Mouse (Mus musculus): ENCODE measurements around the gene Clstn1. TPM values are rescaled to one million over a fixed set of nuclear protein-coding genes. Genes with fewer than 3 reads are reported as not detected.
"Not testable (repeated sequence)": the region's sequence is repeated elsewhere in the genome, so short reads cannot be mapped to it uniquely, and the experiment has no call there.

Clstn1 gene
- total RNA-seq, 2 experiments from 2014 or later = 66.8 to 73.7 TPM

DNA sequence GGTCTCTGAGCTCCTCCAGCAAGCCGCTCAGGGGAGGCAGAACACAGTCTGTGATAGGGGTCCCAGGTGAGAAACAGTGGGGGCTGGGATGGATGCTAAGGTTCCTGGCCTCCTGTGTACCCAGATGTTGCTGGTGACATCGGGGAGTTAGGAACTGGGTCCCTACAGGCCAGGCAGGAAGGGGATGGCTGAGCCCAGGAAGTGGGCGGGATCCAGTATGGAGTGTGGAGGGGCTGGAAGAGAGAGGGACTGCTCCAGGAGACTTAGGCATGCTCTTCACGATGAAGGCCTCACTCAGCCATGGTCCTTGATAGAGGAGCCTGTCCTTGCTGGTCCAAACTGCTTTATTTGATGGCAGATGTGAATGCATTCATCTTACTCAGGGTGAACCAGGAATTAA, 13.9 kb downstream of the Clstn1 start:
- no peak for DNase-seq

DNA sequence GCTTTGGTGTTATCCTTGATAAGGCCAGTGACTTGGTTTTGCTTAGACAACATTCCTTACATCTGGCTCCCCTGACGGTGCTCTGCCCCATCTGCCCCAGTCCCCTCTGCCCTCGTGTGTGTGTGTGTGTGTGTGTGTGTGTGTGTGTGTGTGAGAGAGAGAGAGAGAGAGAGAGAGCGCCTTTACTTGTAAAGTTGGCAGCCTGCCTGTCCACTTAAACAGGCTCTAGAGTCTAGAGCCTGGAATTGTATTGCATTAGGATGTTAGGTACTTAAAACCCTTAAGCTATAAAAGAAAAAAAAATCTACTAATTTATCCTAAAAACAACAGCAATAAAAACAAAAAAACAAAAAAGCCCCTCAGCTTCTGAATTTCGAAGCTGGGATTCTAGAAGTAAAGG, 15.2 kb downstream of the Clstn1 start:
- no peak for DNase-seq

DNA sequence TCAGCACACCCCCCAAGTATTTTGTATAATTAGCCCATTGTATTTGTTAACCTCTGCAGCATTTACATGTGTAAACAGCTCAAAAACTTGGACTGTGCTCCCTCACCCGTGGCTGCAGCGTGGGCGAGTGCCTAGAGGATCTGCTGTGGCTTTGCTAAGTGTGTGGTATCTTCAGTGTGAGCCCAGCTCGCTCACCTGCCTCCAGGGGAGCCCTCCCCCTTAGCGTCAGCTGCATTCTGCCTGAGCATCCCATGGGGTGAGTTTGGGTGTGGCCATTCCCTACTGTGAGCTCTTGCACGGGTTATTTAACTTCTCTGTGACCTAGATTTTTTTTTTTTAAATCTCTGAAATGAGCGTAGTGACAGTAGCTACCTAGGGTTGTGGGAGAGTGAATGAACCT, 16.0 kb downstream of the Clstn1 start:
- DNase-seq = no peak

DNA sequence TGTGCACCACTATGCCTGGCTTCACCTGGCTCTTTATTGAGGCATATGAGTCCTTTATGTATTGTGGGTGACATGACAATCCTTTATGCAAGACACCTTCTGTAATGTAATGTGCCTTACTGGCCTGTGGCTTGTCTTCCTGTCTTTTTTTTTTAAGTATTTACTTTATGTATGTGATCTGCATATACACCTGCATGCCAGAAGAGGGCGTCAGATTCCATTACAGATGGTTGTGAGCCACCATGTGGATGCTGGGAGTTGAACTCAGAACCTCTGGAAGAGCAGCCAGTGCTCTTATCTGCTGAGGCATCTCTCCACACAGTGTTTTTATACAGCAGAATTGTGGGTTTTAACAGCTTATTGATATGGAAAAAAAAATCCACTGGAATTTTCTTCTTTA, 17.6 kb downstream of the Clstn1 start:
- DNase-seq = no peak

DNA sequence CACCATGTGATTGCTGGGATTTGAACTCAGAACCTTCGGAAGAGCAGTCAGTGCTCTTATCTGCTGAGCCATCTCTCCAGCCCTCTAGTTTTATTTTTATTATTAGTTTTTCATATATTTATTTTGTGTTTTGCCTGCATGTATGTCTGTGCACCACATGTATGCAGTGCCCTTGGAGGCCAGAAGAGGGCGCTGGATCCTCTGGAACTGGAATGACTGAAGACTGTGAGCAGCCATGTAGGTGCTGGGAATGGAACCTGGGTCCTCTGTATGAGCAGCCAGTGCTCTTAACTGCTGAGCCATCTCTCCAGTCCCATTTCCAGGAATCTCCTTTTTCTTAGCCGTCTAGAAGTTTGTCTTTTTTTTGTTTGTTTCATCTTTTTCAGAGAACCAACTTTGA, 18.2 kb downstream of the Clstn1 start:
- DNase-seq = peak; percentile 20

DNA sequence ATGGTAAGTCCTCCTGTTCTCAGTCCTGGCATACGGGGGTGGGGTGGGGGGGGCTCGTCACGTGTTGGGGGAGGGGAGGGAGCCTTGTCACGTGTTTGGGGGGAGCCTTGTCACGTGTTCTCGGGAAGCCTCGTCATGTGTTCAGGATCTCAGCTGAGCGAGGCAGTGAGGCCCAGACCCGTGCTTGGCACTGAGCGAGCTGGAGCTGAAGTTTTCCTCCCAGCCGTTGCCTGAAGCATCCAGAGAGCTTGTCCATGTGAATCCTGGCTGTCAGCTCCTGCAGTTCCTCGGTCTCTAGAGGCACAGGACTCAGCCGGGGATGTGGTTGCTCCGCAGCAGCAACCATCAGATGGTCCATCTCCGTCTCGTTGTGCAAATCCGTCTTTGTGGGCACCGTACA, 19.8 kb downstream of the Clstn1 start:
- no peak for DNase-seq

DNA sequence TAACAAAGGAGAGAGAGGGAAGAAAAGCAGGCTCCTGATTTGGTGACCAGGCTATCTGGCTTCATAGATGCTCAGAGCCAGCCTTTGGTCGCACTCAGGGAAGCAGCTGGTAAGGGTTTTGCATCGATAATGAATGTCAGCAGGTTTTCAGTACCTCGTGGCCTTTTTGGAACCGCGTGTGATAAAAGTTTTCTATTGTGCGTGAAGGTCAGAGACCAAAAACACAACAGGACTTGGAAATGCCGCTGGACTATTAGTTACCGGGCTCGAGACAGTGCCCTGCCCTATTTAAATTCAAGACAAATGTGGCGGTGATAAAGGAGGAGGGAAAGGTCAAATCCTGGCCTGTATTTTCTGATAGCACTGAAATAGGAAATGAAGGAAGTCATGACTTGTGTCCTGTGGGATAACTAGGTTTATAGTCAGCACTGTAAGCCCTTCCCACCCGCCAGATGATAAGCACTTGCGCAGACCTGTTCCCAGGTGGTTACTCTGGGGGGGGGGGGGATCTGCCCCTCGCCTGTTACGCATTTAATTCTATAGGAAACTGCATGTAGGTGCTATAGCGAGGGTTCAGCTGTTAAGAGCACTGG, 20.6 kb downstream of the Clstn1 start:
- no peak for DNase-seq

DNA sequence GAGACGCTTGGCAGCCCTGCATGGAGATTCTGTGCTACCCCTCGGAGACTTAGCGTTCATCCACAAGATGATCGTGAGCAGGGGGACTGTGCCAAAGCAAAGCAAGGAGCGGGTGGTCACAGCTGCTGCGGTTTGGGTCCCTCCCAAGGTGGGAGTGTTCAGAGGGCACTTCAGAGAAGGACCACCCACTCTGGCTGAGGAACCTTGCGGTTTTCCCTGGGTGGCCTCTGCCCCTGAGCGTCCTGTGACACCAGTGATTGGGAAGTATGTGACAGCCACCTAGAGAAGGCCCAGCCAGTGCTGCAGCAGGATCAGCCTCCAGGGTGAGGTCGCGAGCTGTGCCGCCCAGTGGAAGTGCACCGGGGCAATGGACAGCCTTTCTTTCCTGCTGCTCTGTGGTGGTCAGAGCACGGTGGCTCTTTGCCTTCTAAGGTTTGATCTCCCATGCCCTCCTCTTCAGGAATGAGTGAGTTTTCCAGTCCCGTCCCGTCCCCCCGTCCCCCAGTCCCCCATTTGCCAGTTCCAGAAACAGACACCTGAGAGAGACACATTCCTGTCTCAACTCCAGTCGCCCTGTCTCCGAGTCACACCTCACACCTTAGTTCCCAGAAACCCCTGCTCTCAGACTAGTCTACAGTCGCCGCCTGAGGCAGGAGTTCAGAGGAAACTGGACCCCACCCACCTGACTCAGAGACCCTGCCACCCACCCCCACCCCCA, 21.5 kb downstream of the Clstn1 start:
- peak; percentile 47 for DNase-seq

DNA sequence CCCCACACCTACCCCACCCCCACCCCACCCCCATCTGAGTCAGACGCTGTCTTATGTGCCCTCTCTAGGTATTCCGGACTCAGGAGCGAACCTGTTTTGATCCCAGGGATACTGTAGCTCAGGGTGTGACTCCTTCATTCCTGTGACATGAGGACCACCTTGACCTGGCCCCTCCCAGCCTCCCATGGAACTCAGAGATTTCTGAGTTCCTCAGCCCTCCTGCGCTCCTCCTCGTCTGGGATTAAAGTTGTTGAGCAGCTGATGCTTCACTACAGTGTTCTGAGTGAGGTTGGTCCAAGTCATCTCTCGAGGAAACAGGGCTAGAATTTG, 22.0 kb downstream of the Clstn1 start:
- DNase-seq = no peak

DNA sequence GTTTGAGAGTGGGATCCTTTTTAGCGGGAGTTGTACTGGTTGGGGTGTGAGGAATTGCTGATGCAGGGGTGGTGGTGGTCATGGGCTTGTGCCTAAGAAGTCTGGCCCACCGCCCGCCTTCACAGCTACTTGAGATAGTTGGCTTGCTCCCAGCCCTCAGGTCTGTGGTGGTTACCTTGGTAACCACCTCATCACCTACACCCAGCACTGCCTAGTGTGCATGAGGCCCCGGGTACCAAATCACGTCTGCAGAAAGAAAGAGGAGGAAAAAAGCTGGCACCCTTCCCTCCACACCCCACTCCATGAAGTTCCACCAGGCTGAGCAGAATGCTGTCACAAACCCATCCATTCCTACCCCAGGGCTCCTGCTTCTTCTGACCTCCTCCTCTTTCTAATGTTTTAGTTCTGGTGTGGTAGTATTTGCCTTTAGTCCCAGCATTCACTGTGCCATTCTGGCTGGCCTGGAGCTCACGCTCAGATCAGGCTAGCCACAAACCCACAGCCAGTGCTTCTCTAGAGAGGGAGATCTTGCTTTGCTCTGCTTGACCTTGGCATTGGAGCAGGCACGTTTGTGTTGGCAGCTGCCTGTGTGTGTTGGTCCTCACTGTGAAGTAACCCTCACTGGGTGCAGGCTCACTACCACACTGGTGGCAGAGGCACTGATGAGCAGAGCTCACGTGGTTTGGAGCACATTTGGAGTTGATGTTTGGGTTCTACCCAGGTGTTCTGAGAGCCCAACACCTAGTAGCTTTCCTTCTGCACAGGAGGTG, 23.2 kb downstream of the Clstn1 start:
- no peak for DNase-seq

DNA sequence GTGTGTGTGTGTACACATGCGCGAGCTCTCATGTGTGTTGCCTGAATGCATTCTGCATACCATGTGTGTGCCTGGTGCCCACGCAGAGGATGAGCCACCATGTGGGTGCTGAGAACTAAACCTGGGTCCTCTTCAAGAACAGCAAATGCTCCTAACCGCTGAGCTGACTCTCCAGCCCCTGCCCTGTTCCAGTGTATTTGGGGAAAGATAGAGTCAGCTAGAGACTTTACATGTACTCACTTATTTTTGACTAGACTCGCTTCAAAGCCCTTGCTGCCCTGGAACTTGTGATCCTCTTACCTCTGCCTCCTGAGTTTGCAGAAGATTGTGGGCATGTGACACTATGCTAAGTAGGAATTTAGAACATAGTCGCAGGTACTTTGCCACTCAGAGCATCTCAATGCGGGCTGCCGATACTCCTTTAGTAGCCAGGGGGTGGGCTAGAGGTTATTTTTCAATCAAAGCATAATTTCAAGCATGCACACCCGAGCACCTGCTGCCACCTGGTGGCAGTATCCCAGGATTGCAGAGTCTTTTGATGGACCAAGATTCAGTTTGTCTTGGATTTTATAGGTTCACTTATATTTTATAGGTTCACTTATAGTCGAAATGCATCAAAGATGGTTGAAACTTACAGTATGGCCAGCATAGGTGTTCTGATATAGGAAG, 25.2 kb downstream of the Clstn1 start:
- DNase-seq = peak; percentile 64

DNA sequence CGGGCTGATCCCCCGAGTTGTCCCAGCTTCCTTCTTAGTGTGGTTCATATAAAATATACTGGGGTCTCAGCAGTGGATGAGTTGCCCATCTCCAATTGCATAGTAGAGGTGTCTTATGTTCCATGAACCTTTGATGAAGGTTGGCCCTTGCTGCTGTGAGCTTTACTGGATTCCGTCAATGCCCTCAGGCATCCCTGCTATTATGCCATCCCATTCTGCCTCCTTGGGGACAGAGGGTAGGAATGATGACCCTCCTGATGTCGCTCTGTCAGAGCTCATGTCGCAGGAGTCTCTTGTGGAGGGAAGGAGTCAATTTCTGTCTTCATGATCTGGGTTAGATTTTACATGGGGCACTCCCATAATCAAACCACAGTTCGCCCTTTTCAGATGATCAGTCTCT, 27.2 kb downstream of the Clstn1 start:
- DNase-seq = not testable (repeated sequence)

DNA sequence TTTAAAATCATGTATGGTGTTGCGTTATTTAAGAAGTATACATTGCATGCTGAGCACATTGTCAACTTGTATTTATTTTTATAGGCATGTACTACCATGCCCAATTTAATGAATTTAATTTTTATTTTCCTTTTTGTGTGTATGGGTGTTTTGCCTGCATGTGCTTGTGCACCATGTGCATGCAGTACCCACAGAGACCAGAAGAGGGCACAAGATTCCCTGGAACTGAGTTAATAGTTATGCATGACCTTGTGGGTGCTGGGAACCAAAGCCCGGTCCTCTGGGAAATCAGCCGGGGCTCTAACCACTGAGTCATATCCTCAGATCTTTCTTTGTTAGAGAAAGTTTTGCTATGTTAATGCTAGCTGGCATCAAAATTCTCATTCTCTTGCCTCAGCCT, 28.6 kb downstream of the Clstn1 start:
- peak; percentile 19 for DNase-seq

DNA sequence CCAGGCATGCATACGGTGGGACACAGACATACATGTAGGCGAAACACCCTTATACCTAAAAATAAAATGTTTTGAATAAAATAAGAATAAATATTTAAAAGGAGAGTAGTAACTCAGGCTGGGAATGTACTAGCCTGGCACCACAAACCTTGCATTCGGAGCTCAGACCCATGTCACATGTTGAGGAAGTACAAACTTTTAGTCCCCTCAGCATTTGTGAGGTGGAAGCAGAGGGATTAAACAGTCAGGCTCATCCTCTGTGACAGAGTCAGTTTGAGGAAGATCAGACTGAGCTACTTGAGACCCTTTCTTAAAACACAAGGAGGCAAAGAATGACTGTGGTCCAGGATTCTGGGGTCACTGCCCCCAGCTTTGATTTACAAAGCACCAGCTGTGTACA, 30.7 kb downstream of the Clstn1 start:
- DNase-seq = not testable (repeated sequence)

DNA sequence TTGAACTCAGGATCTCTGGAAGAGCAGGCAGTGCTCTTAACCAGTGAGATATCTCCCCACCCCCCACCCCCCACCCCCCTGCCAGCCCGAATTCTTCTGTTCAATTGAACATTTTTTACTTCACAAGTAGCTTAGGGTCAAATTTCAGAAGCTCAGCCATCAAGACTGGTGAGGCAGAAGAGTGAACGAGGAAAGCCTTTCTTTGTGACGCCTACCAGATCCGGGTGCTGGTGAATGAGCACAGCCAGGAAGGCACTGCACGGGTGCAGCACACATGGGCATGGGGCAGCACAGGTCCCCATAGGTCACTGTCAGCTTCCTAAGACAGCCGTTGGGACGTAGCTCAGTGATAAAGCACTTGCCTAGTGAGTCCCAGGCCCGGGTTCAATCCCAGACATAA, 33.7 kb downstream of the Clstn1 start:
- no peak for DNase-seq

DNA sequence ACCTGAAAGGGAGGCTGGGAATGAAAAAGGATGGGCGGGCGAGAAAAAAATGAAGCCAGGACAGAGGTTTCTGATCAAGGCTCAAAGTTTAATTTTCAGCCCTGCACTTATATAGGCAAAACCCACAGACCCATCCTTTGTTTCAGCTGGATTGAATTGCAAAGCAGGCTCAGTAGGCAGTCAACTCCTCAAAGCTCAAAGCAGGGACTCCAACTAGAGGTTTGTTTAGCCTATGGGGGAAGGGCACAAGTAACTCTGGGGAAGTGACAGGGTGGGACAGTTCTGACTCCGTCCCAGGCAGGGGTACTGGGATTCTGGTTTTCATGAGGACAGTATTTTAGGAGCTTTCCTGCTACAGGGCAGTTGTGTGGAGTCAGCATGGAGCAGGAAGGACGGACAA, 35.0 kb downstream of the Clstn1 start:
- no peak for DNase-seq

DNA sequence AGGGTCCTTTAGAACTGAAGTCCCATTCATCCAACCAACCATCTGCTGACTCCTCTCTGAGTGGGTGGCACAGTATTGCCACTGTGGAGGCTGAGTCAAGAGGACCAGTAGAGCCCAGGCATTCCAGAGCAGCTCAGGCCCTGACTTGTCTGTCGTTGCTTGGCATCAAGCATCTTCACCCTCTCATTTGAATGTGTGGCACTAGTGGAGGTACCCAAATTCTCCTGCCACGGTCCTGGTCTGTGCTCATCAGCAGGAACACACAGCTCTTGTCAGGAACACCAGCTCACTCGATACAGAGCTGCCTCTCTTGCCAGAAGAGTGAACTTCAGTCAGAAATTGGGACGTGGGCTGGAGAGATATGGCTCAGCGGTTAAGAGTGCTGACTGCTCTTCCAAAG, 37.4 kb downstream of the Clstn1 start:
- no peak for DNase-seq

DNA sequence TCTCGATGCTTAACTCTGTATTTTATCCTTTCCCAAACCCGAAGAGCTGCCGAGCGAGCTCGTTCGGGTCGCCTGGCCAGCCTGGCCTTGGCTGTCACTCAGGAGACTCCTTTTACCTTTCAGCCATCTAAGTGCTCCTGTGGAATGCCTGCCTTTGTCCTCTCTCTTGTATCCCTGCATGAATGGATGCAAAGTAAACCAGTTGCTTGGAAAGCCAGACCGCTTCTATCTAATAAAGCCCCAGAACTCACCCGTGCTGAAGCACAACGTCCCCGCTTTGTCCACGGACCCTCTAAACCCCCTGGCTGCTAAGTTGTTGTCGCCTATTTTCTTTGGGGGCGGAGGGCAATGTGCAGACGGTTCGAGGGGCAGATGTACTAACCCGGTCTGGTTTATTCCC, 40.5 kb downstream of the Clstn1 start:
- no peak for DNase-seq

DNA sequence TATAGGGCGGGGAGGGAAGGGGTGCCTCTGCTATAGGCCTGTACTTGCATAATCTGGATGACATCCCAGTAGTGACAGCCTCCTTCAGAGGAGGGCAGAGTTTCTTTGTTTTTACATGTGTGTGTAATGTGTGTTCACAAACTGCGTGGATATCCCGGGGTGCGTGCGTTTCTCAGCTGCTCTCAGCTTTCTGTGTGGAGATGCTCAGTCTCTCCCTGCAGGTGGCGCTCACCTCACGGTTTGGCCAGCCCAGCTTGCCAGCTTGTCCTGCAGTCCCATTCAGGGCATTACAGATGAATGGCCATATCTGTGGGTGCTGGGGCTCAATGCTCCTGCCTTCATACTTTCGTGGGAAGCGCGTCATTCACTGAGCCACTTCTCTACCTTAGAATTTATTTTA, 42.1 kb downstream of the Clstn1 start:
- peak; percentile 73 for DNase-seq

DNA sequence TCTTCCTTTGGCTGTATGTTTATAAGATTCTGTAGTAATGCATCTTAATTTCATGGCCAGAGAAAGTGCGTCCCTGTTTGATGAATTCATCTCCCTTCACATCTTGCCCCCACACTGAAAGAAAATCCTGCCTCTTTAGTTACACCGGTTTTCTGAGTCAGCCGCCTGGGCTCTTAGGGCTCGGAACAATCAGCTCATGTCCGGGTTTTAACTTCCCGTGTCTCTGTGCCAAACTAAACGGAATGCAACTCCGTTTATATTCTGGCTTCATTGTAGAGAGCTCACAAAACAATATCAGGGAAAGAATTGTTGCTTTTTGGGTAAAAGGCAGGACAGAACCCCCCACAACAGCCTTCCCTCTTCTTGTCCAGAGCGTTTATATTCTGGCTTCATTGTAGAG, 42.5 kb downstream of the Clstn1 start:
- no peak for DNase-seq

DNA sequence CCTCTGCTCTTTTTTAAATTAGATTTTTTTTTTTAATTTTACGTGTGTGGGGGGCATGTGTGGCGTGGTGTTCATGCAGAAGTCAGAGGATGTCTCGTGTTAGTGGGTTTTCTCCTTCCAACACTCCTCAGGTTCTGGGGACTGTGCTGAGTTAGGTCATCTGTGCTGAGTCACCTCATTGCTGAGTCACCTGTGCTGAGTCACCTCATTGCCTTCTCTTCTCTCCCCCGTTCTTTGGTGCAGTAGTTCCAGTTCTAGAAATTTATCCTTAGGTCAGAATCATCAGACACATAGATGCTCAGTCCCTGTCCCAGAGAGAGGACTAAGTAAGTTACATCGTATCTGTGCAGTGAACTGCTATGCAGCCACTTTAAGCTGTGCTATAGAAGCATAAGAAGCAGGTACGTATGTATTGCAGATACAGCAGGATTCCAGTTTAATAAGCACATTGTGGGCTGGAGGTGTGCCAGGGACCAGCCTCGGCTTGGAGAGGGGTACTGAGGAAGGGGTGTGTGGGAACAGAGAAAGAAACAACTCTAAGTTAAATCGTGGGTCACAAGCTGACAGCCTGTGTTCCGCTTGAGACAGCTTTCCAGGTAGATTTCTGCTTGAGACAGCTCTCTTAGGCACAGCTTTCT, 46.5 kb downstream of the Clstn1 start:
- no peak for DNase-seq

DNA sequence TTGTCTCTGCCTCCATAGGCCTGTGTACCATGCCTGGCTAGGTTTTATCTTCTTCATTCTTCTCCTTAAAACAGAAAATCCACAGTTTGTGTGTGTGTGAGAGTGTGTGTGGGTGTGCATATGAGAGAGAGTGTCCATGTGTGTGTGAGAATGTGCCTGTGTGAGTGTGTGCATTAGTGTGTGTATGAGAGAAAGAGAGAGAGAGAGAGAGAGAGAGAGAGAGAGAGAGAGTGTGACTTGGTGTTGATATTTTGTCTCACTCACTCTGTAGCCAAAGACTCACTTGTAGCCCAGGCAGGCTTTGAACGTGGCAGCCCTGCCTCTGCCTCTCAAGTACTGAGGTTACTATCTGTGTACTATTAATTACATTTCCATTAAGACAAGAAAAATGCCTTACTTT, 47.9 kb downstream of the Clstn1 start:
- no peak for DNase-seq

DNA sequence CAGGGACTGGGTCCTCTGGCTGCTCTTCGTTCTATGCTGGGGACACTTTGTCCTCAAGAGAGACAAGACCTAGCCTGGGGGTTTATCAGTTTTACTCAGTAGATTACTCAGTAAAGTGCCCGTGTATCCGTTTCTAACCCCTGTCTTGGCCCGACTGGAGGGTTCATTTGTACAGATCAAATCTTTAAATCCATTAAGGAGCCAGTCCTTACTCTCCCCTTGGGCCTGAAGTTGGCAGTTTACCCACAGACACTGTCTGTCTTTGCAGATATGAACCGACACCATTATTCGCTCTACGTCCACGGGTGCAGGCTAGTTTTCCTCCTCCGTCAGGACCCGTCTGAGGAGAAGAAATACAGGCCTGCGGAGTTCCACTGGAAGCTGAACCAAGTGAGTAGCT, 48.7 kb downstream of the Clstn1 start:
- DNase-seq = no peak
